Mouse (Mus musculus) liver, embryonic 15.5 days (tissue): Measurements from ENCODE around the gene Snap47. TPM values are rescaled to one million over a fixed set of nuclear protein-coding genes. Genes with fewer than 3 reads are reported as not detected.

Source experiments
- ATAC-seq: fragments of 200-750 bp; cut with Nextera tagmentation; 2 replicates; pipeline ENCODE4 v1.8.0; 2017; ENCODE audit warnings: moderate number of reproducible peaks, mild to moderate bottlenecking, moderate library complexity; ENCODE audit not compliant: insufficient read depth
- H3K27ac ChIP-seq: fragments of 300-500 bp; sonication (generic); replicated peaks from 2 replicates; pipeline ENCODE4 v1.5.1; 2015; ENCODE audit warnings: mild to moderate bottlenecking, inconsistent platforms
- H3K27me3 ChIP-seq: fragments of 300-500 bp; sonication (generic); 2 replicates; pipeline ENCODE4 v1.6.1; 2015; ENCODE audit warnings: mild to moderate bottlenecking, inconsistent platforms
- H3K36me3 ChIP-seq: fragments of 300-500 bp; sonication (generic); replicated peaks from 2 replicates; pipeline ENCODE4 v1.6.1; 2015; ENCODE audit warnings: moderate library complexity, mild to moderate bottlenecking, inconsistent platforms
- H3K4me1 ChIP-seq: fragments of 300-500 bp; sonication (generic); replicated peaks from 2 replicates; pipeline ENCODE4 v1.6.1; 2015; ENCODE audit warnings: inconsistent platforms
- H3K4me2 ChIP-seq: fragments of 300-500 bp; sonication (generic); 2 replicates; pipeline ENCODE4 v1.6.1; 2015; ENCODE audit warnings: moderate library complexity, mild to moderate bottlenecking, inconsistent platforms
- H3K4me3 ChIP-seq: fragments of 300-500 bp; sonication (generic); replicated peaks from 2 replicates; pipeline ENCODE4 v1.5.1; 2015; ENCODE audit warnings: mild to moderate bottlenecking, inconsistent platforms
- H3K9ac ChIP-seq: fragments of 300-500 bp; sonication (generic); 2 replicates; pipeline ENCODE4 v1.6.1; 2015; ENCODE audit warnings: moderate library complexity, mild to moderate bottlenecking, inconsistent platforms
- H3K9me3 ChIP-seq: fragments of 300-500 bp; sonication (generic); replicated peaks from 2 replicates; pipeline ENCODE4 v1.6.1; 2016; ENCODE audit warnings: inconsistent platforms
- WGBS: fragments of 180-500 bp; shearing (Covaris S2); methylation state at CpG from one replicate; pipeline ENCODE4 v1.1.7; 2015; ENCODE audit warnings: mixed read lengths; ENCODE audit not compliant: insufficient replicate concordance; 5-methylcytosine and 5-hydroxymethylcytosine counted together
- polyA plus RNA-seq: library from polyadenylated mRNA; unstranded; fragments of >200 nt; fragmentation: Nextera tagmentation; extraction: Ambion mirVana; gene quantifications from 2 replicates; pipeline ENCODE4 v1.2.1, GENCODE M21; 2015

The Snap47 gene
- 25.4 and 27.1 TPM in 2 replicates for polyA plus RNA-seq

GRCm38 (mm10) chr11:59451086-59451485 is at the start of gene Snap47:
TSS of gene Snap47 (minus strand) at chr11:59451186.
- WGBS, result 65% methylated on average over 4 of the region's 4 CpGs
- peaks cover 33% of the 10 kb centered on the region for H3K36me3 ChIP-seq
- H3K27ac ChIP-seq, result peak within 1 kb of the TSS; percentile 65
- peaks cover 25% of the 10 kb centered on the region for H3K4me1 ChIP-seq
- no peaks in the 10 kb centered on the region for H3K9me3 ChIP-seq
- no peak for ATAC-seq
- peak within 1 kb of the TSS; percentile 91 for H3K4me2 ChIP-seq
- H3K27me3 ChIP-seq, result no peaks in the 10 kb centered on the region
- peak within 1 kb of the TSS; percentile 85 for H3K4me3 ChIP-seq
- peak within 1 kb of the TSS; percentile 85 for H3K9ac ChIP-seq

- H3K27ac ChIP-seq, result no peak overlapping the region
- ATAC-seq, result no peak
Measured at GRCm38 (mm10) chr11:59497747-59498146, 46.8 kb upstream of the Snap47 start.

GRCm38 (mm10) chr11:59496672-59497310 is 45.8 kb upstream of the Snap47 start:
- Histone ChIP-seq H3K9me3 (no peaks in the 10 kb centered on the region), H3K4me2 (no peak overlapping the region), H3K27me3 (no peaks in the 10 kb centered on the region), H3K4me3 (no peak overlapping the region), H3K27ac (no peak overlapping the region), H3K9ac (no peak overlapping the region), H3K4me1 (no peaks in the 10 kb centered on the region), H3K36me3 (peaks cover 73% of the 10 kb centered on the region)
- WGBS, result 51% methylated on average over 6 of the region's 6 CpGs
- no peak for ATAC-seq

More at GRCm38 (mm10) chr11:59497747-59498146, 46.8 kb upstream of the Snap47 start:
- Histone ChIP-seq H3K9ac (no peak overlapping the region), H3K27me3 (no peaks in the 10 kb centered on the region), H3K4me3 (no peak overlapping the region), H3K4me1 (no peaks in the 10 kb centered on the region), H3K36me3 (peaks cover 73% of the 10 kb centered on the region), H3K4me2 (no peak overlapping the region), H3K9me3 (no peaks in the 10 kb centered on the region)
- 71% methylated on average over 7 of the region's 7 CpGs for WGBS

GRCm38 (mm10) chr11:59486222-59486621 is 35.2 kb upstream of the Snap47 start:
- peaks cover 27% of the 10 kb centered on the region for H3K36me3 ChIP-seq
- no peak overlapping the region for H3K9ac ChIP-seq
- no peaks in the 10 kb centered on the region for H3K9me3 ChIP-seq
- no peak overlapping the region for H3K27ac ChIP-seq
- no peak for ATAC-seq
- no peak overlapping the region for H3K4me2 ChIP-seq
- WGBS, result 65% methylated on average over 8 of the region's 8 CpGs
- no peaks in the 10 kb centered on the region for H3K27me3 ChIP-seq
- no peak overlapping the region for H3K4me3 ChIP-seq
- no peaks in the 10 kb centered on the region for H3K4me1 ChIP-seq

GRCm38 (mm10) chr11:59485641-59486040 is 34.7 kb upstream of the Snap47 start:
- no peaks in the 10 kb centered on the region for H3K27me3 ChIP-seq
- no peaks in the 10 kb centered on the region for H3K4me1 ChIP-seq
- no peak overlapping the region for H3K27ac ChIP-seq
- no peak overlapping the region for H3K4me3 ChIP-seq
- H3K4me2 ChIP-seq, result no peak overlapping the region
- 53% methylated on average over 2 of the region's 2 CpGs for WGBS
- peaks cover 23% of the 10 kb centered on the region for H3K36me3 ChIP-seq
- H3K9me3 ChIP-seq, result no peaks in the 10 kb centered on the region
- no peak for ATAC-seq
- no peak overlapping the region for H3K9ac ChIP-seq

GRCm38 (mm10) chr11:59483212-59483611 is 32.2 kb upstream of the Snap47 start:
- WGBS, result 6% methylated on average over 2 of the region's 2 CpGs
- H3K4me1 ChIP-seq, result no peaks in the 10 kb centered on the region
- ATAC-seq, result no peak
- H3K27ac ChIP-seq, result no peak overlapping the region
- no peak overlapping the region for H3K9ac ChIP-seq
- H3K4me3 ChIP-seq, result no peak overlapping the region
- no peaks in the 10 kb centered on the region for H3K9me3 ChIP-seq
- H3K36me3 ChIP-seq, result peaks cover 16% of the 10 kb centered on the region
- H3K4me2 ChIP-seq, result no peak overlapping the region
- no peaks in the 10 kb centered on the region for H3K27me3 ChIP-seq

- no peak overlapping the region for H3K4me2 ChIP-seq
- H3K36me3 ChIP-seq, result no peaks in the 10 kb centered on the region
- H3K4me1 ChIP-seq, result peaks cover 3% of the 10 kb centered on the region
- ATAC-seq, result no peak
- no peak overlapping the region for H3K9ac ChIP-seq
- H3K27ac ChIP-seq, result no peak overlapping the region
- no peak overlapping the region for H3K4me3 ChIP-seq
- peaks cover 28% of the 10 kb centered on the region for H3K27me3 ChIP-seq
- no peaks in the 10 kb centered on the region for H3K9me3 ChIP-seq
- 47% methylated on average over 6 of the region's 6 CpGs for WGBS
Measured at GRCm38 (mm10) chr11:59477240-59477639, 26.3 kb upstream of the Snap47 start.

GRCm38 (mm10) chr11:59472326-59472677 is 21.3 kb upstream of the Snap47 start, which contains the start of gene Zfp867:
TSS of gene Zfp867 (minus strand) at chr11:59472474.
- peaks cover 14% of the 10 kb centered on the region for H3K4me1 ChIP-seq
- ATAC-seq, result peak; percentile 77
- peak within 1 kb of the TSS; percentile 72 for H3K27ac ChIP-seq
- H3K27me3 ChIP-seq, result peaks cover 26% of the 10 kb centered on the region
- H3K4me3 ChIP-seq, result peak within 1 kb of the TSS; percentile 70
- peak within 1 kb of the TSS; percentile 94 for H3K4me2 ChIP-seq
- peak within 1 kb of the TSS; percentile 65 for H3K9ac ChIP-seq
- no peaks in the 10 kb centered on the region for H3K36me3 ChIP-seq
- no peaks in the 10 kb centered on the region for H3K9me3 ChIP-seq
- under 1% methylated on average over 19 of the region's 19 CpGs for WGBS

GRCm38 (mm10) chr11:59471413-59472325 is 20.7 kb upstream of the Snap47 start:
- peak overlapping the region; percentile 72 for H3K27ac ChIP-seq
- H3K27me3 ChIP-seq, result peaks cover 23% of the 10 kb centered on the region
- peak overlapping the region; percentile 94 for H3K4me2 ChIP-seq
- peak overlapping the region; percentile 65 for H3K9ac ChIP-seq
- peak; percentile 72 for ATAC-seq
- peaks cover 14% of the 10 kb centered on the region for H3K4me1 ChIP-seq
- WGBS, result 8% methylated on average over 37 of the region's 37 CpGs
- no peaks in the 10 kb centered on the region for H3K9me3 ChIP-seq
- H3K36me3 ChIP-seq, result no peaks in the 10 kb centered on the region
- peak overlapping the region; percentile 70 for H3K4me3 ChIP-seq

GRCm38 (mm10) chr11:59460459-59460858 is 9.5 kb upstream of the Snap47 start:
- 89% methylated on average over 2 of the region's 2 CpGs for WGBS
- Histone ChIP-seq H3K4me2 (no peak overlapping the region), H3K9ac (no peak overlapping the region), H3K27me3 (no peaks in the 10 kb centered on the region), H3K36me3 (peaks cover 51% of the 10 kb centered on the region), H3K9me3 (peaks cover 10% of the 10 kb centered on the region; the same call in 1 of the 2 replicates), H3K4me1 (0 out of 2 replicates have a peak, but pooled peaks cover 4% of the 10 kb centered on the region), H3K27ac (no peak overlapping the region), H3K4me3 (no peak overlapping the region)
- ATAC-seq, result no peak

GRCm38 (mm10) chr11:59458973-59459372 is 8.0 kb upstream of the Snap47 start:
- no peaks in the 10 kb centered on the region for H3K27me3 ChIP-seq
- 0 out of 2 replicates have a peak, but pooled peaks cover 4% of the 10 kb centered on the region for H3K4me1 ChIP-seq
- H3K36me3 ChIP-seq, result peaks cover 60% of the 10 kb centered on the region
- no peak overlapping the region for H3K27ac ChIP-seq
- peak; percentile 40; the same call in 1 of the 2 replicates for ATAC-seq
- H3K4me2 ChIP-seq, result no peak overlapping the region
- no peak overlapping the region for H3K9ac ChIP-seq
- H3K4me3 ChIP-seq, result no peak overlapping the region
- H3K9me3 ChIP-seq, result peaks cover 9% of the 10 kb centered on the region; the same call in 1 of the 2 replicates
- 44% methylated on average over 5 of the region's 5 CpGs for WGBS
